Mouse (Mus musculus) inflammation-experienced regulatory T-cells, adult 6 months (primary cell): ENCODE measurements around the gene Pzp. TPM values are rescaled to one million over a fixed set of nuclear protein-coding genes. Genes with fewer than 3 reads are reported as not detected.

ENCODE experiments used
- ATAC-seq: one replicate; pipeline ENCODE4 v1.8.0; 2017
- polyA plus RNA-seq, 3 experiments: library from polyadenylated mRNA; unstranded; fragments of 100-300 nt; shearing (Covaris generic); gene quantifications; one replicate each; pipeline ENCODE4 v1.2.1; 2017

Pzp gene
- not detected for polyA plus RNA-seq

- no peak for ATAC-seq
Measured at GRCm38 (mm10) chr6:128526601-128527000, at the start of gene Pzp. Pzp (minus strand) TSS chr6:128526720.

- ATAC-seq: no peak
Measured at GRCm38 (mm10) chr6:128566589-128566988, 40.1 kb upstream of the Pzp start.

GRCm38 (mm10) chr6:128554049-128554448 is 27.5 kb upstream of the Pzp start:
- no peak for ATAC-seq

DNA sequence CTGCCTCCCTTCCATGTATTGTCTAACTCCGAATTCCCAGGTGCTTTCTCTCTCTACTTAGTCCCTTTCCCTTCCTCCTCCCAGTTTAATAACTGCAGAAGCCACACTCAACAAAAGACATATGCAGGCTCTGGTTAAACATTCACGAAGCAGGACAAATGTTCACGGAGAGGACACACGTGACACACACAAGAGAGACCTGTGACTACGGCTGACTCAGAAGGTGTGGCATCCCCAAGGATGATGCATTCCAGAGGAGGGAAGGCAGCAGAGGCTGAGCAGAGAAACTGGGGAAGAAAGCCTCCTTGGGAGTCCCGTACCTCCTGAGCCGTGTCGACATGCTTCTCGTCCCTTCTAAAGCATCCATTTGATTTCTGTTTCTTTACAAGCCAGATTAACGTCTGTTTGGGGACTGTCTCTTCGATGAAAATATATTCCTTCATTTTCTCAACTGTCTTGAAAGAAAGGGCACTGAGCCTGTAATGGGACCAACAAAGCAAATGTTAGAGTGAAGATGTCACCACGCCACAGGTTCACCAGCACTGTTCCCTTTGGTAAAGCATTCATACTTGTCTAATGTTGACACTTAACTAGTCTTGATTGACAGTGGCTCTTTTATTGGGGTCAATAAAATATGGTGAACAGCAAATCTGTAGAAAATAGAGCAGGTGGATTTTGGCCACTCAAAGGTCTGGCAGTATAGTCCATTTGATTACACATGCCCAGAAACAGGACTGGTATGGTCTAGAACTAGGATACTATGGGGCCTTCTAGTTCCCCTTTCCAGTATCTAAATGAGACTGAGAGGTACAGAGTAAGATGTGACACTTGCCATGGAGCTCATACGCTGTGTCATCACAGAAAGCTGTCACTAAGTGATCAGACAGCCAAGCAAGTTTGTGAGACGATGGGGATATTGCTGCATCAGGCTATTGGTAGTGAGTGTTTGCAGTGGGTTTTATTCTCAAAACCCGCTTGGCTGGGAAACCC is 23.2 kb upstream of the Pzp start:
- no peak for ATAC-seq

DNA sequence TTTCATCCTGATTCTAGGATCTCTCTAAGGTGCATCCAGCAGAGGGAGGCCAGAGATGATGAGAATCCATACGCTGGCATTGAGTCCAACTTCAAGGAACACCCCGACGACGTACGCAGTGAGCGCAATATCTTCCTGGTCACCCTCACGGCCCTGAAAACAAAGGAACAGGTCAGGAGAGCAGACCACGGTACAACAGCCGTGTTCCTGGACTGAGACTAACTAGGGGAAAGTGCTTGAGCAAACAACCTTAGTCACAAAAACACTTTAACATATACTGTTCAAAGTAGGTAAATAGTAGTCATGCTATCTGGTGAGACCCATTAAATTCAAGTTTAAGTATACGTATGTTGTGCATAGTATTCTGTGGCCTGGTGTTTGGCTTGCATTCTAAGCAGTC is 22.0 kb upstream of the Pzp start:
- ATAC-seq: no peak

DNA sequence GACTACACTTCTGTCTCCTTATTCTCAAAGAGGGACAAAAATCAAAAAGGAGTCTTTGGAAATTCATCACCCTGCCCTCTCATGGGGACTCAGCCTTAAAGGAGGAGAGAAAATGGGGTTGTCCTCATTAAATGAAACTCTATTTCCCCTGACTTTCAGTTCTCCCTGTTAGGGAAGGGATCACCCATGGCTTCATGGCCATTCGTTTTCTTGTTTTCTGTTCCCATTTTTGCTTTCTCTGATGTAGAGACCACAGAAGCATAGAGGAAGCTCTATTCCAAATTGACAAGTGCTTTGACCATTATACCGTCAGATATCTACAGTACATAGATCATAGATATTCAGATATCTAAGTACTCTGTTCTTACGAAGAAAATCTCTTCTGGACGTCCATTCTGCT is 18.9 kb upstream of the Pzp start:
- no peak for ATAC-seq

DNA sequence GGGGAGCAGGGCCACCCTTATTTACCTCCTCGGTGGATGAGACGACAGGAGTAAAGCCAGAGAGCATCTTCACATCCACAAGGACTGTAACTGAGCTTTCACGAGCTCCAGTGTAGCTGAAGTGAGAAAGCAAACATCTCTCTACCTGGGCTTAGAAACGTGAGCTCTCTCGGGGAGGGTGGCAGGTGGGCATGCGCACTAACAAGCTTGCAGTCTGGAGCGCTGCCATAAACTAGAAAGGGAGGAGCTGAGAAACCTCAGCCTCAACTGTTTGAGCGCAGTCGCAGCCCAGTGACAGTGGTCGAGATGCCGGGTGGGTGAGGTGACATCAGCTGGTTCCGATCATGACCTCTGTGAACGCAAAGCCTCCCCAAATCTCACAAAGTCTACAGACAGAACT is 16.7 kb upstream of the Pzp start:
- no peak for ATAC-seq

- no peak for ATAC-seq
Measured at GRCm38 (mm10) chr6:128535250-128535649, 8.7 kb upstream of the Pzp start.

- ATAC-seq: no peak
Measured at GRCm38 (mm10) chr6:128533296-128533695, 6.8 kb upstream of the Pzp start.

- no peak for ATAC-seq
Measured at GRCm38 (mm10) chr6:128532701-128533100, 6.2 kb upstream of the Pzp start.

GRCm38 (mm10) chr6:128528491-128528890 is 2.0 kb upstream of the Pzp start:
- no peak for ATAC-seq

DNA sequence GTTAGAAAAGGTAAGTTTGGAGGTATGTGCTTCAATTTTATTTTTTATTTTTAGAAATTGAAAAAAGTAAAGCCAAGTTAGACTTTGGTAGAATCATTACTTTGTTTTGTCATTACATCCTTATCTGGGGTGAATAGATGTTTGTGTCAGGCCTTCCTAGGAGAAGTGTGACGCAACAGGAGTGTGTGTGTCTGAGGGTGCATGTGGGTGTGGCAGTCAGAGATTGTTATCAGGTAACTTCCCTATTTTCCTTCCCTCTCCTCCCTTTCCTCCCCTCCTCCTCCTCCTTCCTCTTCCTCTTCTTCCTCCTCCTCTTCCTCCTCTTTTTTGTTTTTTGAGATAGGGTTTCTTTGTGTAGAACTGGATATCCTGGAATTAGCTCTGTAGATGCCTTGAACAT is 590 bp upstream of the Pzp start:
- ATAC-seq: no peak

DNA sequence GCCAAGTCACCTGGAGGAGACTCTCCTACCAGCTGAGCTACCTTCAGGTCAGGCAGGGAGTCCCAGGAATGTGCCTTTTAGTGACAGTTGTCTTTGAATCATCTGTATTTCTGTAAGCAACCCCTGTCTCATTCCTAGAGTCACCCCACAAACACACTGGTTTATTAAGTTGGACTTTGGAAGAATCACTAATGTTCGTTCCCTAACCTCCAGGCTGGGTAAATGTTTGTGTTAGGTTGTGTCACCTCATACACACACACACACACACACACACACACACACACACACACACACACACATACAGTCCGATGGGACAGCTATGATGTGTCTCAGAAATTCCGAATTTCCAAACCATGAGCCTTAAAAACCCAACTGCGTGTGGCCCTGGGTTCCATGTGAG is 719 bp downstream of the Pzp start:
- ATAC-seq: no peak

DNA sequence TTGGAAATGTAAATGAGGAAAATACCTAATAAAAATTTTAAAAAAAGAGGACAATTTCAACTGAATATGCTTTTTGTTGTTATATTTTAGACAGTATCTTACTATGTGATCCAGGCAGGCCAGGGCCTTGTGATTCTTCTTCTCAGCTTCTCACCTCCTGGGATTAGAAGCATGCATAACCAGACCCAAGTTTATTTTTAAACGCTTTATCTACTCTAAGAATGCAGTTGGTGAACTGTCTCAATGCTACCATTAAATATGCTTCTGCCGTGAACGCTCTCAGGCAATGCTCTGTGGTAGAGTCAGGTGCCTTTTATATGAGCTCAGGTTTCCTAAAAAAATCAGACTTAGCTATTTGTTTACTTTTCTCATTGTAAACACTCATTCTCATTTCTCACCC is 3.2 kb downstream of the Pzp start:
- ATAC-seq: no peak

DNA sequence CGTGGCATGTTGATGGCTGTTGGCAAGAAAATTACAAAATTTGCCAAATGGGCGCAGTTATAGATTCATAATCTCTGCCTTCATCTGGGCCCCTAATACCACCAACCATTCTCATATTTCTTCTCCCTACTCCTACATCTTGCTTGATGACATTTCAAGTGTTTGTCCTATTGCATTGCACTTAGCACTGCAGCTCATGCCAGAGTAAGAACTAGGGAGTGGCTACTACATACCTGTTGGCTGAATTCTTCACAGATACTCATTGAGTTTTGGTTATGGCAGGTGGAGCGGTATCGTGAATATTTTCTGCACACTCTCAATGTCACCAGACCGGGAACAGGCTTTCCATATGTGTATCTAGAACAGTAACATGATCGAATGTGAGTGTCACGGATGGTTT is 7.4 kb downstream of the Pzp start:
- no peak for ATAC-seq

DNA sequence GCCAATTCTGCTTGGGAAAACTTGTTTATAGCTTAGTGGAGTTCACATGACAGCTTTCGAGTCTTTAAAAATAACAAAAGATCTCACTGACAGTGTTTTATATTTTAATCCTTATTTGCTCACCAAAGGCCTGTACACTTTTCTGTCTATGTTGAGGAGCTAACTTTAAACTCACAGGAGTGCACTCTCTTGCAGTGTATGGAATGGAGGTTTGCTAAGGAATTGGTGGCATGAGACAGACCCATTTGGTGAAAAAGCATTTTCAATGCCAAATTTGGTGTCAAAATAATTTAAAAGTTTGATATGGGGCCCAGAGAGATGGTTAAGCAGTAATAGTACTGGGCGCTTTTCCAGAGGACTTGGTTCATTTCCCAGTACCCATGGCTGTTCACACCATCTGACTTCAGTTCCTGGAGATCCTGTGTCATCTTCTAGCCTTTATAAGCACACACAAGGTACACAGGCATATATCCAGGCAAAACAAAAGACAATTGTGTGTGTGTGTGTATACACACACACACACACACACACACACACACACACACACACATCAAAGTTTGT is 20.8 kb downstream of the Pzp start:
- ATAC-seq: no peak

- ATAC-seq: no peak
Measured at GRCm38 (mm10) chr6:128504743-128505142, 21.8 kb downstream of the Pzp start.

- ATAC-seq: no peak
Measured at GRCm38 (mm10) chr6:128495346-128495745, 31.2 kb downstream of the Pzp start.

DNA sequence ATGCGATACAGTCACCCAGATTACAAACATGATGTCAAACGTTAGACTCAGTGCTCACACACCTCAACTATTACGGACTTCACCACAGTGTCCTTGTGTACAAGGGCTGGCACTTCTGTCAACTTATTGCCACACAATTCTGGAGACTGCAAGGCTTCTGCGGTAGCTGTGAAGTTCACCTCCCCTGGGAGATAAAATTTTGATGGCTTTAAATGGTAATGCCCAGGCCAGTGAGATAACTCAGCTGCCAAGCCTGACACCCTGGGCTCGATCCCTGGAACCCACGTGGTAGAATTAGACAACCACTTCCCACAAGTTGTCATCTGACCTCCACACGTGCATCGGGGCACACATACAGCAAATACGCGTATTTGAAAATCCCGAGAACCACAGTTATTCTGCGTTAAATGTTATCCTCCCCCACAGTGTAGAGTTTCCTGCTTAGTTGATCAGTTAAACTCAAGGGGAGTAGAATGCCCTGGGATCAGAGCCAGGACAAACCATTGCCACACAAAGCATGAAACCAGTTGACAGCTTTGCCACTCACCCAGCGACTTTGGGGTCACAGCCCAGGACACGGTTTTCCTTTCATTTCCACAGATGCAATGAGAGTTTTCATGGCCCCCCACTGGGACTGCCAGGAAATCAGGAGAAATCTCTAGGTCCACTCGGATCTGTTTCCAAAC is 31.7 kb downstream of the Pzp start:
- ATAC-seq: no peak

- ATAC-seq: no peak
Measured at GRCm38 (mm10) chr6:128491916-128492315, 34.6 kb downstream of the Pzp start.

DNA sequence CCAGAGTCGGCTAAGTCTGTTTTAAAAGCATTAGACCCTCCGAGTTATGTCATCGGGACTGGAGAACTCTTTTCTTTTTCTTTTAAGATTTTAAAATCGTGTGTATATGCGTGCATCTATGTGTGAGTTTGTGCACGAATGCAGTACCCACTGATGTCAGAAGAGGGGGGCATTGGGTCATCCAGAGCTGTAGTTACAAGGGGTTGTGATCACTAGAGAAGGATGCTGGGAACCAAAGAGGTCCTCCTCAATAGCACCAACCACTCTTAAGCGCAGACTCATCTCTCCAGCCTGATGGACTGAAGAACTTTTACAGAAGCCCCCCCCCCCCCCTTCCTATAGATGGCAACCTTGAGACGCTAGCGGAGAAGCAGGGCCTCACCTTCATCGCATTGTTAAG is 36.4 kb downstream of the Pzp start:
- ATAC-seq: no peak

DNA sequence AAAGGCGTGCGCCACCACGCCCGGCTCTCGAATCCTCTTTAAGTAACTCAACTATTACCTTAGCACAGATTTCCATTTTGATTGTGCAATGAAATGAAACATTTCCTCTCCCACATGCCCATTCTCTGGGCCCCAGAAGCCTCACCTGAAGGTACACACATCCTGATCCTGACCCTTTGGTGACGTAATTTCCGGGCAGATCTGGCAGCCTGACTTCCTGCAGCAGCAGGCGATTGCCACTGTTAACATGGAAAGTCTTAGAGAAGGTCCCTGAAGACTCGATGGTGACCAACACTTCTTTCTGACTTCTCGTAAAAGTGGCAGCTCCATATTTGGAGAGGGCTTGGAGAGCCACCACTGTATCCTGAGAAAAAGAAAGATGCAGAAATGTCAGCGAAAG is 38.8 kb downstream of the Pzp start:
- no peak for ATAC-seq
